Mouse (Mus musculus): ENCODE results near the gene Klhl8. TPM values are rescaled to one million over a fixed set of nuclear protein-coding genes. Genes with fewer than 3 reads are reported as not detected.

Gene Klhl8
- polyA plus RNA-seq, 1 experiment, result not detected

DNA sequence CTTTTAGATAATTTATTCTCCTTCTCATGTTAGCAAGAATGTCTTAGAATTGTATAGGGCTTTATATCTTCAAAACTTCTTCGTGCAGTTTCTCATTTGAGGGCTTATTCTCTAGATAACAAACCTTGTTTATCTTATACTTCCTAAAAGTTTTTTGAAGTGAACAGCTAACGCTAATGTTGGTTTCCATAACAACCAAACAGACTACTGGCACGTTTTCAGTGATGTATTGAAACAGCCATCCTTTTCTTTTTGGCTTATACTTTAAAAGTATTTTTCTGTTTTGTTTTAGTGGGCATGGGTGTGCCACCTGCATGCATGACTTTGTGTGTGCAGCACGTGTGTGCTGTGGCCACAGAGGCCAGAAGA lies 95.8 kb downstream of the Klhl8 start:
- 56% methylated on average over 4 of the region's 4 CpGs for WGBS
- H3K4me1 ChIP-seq (ENCODE audit: control insufficient read depth, insufficient read depth, low read length), result no peaks in the 10 kb centered on the region
- TF ChIP-seq CTCF (IDR thresholded peaks at IDR 0.05; ENCODE audit: insufficient read depth, low read depth, low read length), result no peak
- no peak for TF ChIP-seq POLR2A (IDR thresholded peaks at IDR 0.05; ENCODE audit: insufficient read depth, low read depth, low read length)
- no peak overlapping the region for H3K27ac ChIP-seq (ENCODE audit: insufficient read depth, low read depth, low read length)
- no peak overlapping the region for H3K4me3 ChIP-seq (ENCODE audit: insufficient read depth, low read depth, low read length)

DNA sequence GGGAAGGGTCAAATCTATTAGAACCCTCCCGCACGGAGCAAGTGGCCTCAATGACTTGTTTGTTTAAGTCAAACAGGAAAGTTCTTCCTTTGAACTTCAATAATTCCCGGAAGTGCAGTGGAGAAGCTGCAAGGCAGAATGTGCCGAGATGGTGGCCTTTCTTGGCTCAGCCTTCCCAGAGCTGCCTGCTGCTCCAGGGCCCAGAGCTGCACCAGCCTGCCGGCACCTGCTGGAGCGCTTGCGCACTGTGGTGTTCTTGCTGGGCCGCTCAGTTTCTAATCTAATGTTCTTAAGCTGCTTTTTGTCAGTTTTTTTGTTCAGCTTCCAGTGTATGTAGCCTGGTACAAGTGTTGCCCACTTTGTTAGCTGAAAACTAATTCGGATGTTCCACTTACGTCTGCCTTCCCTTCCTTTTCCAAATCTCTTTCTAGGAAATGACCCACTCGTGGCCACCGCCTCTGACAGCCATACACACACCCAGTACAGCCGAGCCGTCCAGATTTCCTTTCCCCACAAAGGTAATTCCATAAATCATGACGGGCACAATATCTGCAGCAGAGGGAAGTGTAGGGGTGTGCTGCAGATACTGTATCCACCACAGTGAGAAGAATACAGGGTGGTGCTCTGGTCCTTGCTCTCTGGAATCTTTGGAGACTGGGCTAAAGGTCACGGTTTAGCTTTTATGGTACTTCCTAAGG lies 96.4 kb downstream of the Klhl8 start:
- no peak for TF ChIP-seq CTCF (IDR thresholded peaks at IDR 0.05; ENCODE audit: insufficient read depth, low read depth, low read length)
- TF ChIP-seq POLR2A (IDR thresholded peaks at IDR 0.05; ENCODE audit: insufficient read depth, low read depth, low read length), result no peak
- Histone ChIP-seq H3K4me1 (ENCODE audit: control insufficient read depth, insufficient read depth, low read length) (no peaks in the 10 kb centered on the region), H3K27ac (ENCODE audit: insufficient read depth, low read depth, low read length) (no peak overlapping the region), H3K4me3 (ENCODE audit: insufficient read depth, low read depth, low read length) (no peak overlapping the region)
- WGBS, result 68% methylated on average over 16 of the region's 16 CpGs

- 91% methylated on average over 12 of the region's 12 CpGs for whole genome bisulfite sequencing
- Histone ChIP-seq H3K4me3 (ENCODE audit: insufficient read depth, low read depth, low read length) (no peak overlapping the region), H3K27ac (ENCODE audit: insufficient read depth, low read depth, low read length) (no peak overlapping the region), H3K4me1 (ENCODE audit: control insufficient read depth, insufficient read depth, low read length) (no peaks in the 10 kb centered on the region)
- TF ChIP-seq CTCF (IDR thresholded peaks at IDR 0.05; ENCODE audit: insufficient read depth, low read depth, low read length) (no peak), POLR2A (IDR thresholded peaks at IDR 0.05; ENCODE audit: insufficient read depth, low read depth, low read length) (no peak)
These were observed 97.0 kb downstream of the Klhl8 start for GRCm38 (mm10) chr5:103813997-103814542.

GRCm38 (mm10) chr5:103813291-103813690 lies 97.8 kb downstream of the Klhl8 start:
- no peak for TF ChIP-seq POLR2A (IDR thresholded peaks at IDR 0.05; ENCODE audit: insufficient read depth, low read depth, low read length)
- no peak for TF ChIP-seq CTCF (IDR thresholded peaks at IDR 0.05; ENCODE audit: insufficient read depth, low read depth, low read length)
- H3K4me1 ChIP-seq (ENCODE audit: control insufficient read depth, insufficient read depth, low read length), result no peaks in the 10 kb centered on the region
- 82% methylated on average over 5 of the region's 5 CpGs for WGBS
- no peak overlapping the region for H3K4me3 ChIP-seq (ENCODE audit: insufficient read depth, low read depth, low read length)
- no peak overlapping the region for H3K27ac ChIP-seq (ENCODE audit: insufficient read depth, low read depth, low read length)

Other genes with a start within 250 kb of the Klhl8 start
- not detected in 2 replicates for gene Aff1, start 218.9 kb downstream of the Klhl8 start, polyA plus RNA-seq (2012; ENCODE audit: insufficient read depth, insufficient read length, low replicate concordance, missing spikeins)
- not detected in 2 replicates for gene Hsd17b13, start 66.2 kb upstream of the Klhl8 start, polyA plus RNA-seq (2012; ENCODE audit: insufficient read depth, insufficient read length, low replicate concordance, missing spikeins)
- gene Hsd17b11, start 110.7 kb upstream of the Klhl8 start, polyA plus RNA-seq (2012; ENCODE audit: insufficient read depth, insufficient read length, low replicate concordance, missing spikeins), result not detected in 2 replicates
- not detected in 2 replicates for gene Nudt9, start 135.0 kb upstream of the Klhl8 start, polyA plus RNA-seq (2012; ENCODE audit: insufficient read depth, insufficient read length, low replicate concordance, missing spikeins)
- not detected in 2 replicates for gene Gm17660, start 166.3 kb upstream of the Klhl8 start, polyA plus RNA-seq (2012; ENCODE audit: insufficient read depth, insufficient read length, low replicate concordance, missing spikeins)
- gene Sparcl1, start 202.5 kb upstream of the Klhl8 start, polyA plus RNA-seq (2012; ENCODE audit: insufficient read depth, insufficient read length, low replicate concordance, missing spikeins), result 627 and 723 TPM in 2 replicates